ENCODE assay signal across 24 mouse cellular contexts in the genomic region with DNA sequence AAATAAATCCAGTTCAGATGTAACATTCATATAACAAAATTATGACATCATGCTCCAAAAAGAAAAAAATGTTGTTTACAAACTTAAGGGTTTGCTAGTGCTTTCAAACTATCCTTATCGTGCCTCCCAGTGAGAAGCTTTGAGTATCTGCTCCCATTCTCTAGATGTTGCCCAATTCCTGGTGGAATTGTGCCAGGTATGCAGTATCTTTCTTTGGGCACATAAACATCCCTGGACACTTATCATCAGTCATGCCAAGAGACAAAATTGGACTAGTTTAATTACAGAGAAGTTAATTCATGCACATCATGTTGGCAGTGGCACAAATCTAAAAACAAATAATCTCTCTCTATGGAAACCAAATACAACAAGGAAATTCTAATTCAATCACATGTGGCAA.
DNase-seq lines count a peak whose midpoint lies in the region; ATAC-seq and TF ChIP-seq lines count a peak whose summit lies in the region.
"Had no signal": no experiment of that assay in that cellular context is flagged by ENCODE, and none has a peak within 500 bp of the region (broad histone marks: within the 10 kb centered on the region; RNA-seq: fewer than 3 reads in every experiment).

No protein-coding gene starts in this region.

- TF ChIP-seq POLR2A in liver, adult 2 months (IDR thresholded peaks at IDR 0.05; ENCODE audit: extremely low read depth, insufficient read depth, low read length), result no peak

- no peaks in the 10 kb centered on the region for H3K36me3 ChIP-seq in liver, adult 2 months (ENCODE audit: control insufficient read depth, insufficient read depth, low read length)
- H3K36me3 ChIP-seq: heart, embryonic 15.5 days; hindbrain, embryonic 15.5 days; intestine, embryonic 15.5 days; limb, embryonic 12.5 days; liver, embryonic 13.5 days had no signal

- no peak overlapping the region for H3K9ac ChIP-seq in liver, adult 2 months (ENCODE audit: low read depth, low read length)
- H3K9ac ChIP-seq: heart, embryonic 15.5 days; hindbrain, embryonic 15.5 days; intestine, embryonic 15.5 days; limb, embryonic 12.5 days; liver, embryonic 13.5 days had no signal

- H3K79me2 ChIP-seq in liver, adult 2 months (ENCODE audit: control insufficient read depth, insufficient read depth, low read length), result no peaks in the 10 kb centered on the region

- no peak overlapping the region for H3K27ac ChIP-seq in liver, adult 2 months (replicated peaks; ENCODE audit: insufficient read depth, low read depth, low read length)
- H3K27ac ChIP-seq: heart, embryonic 15.5 days; hindbrain, embryonic 15.5 days; intestine, embryonic 15.5 days; layer of hippocampus, adult 2 months; limb, embryonic 12.5 days; liver, embryonic 13.5 days had no signal

- no peak overlapping the region for H3K4me3 ChIP-seq in liver, adult 2 months (ENCODE audit: insufficient read depth, low read depth, low read length)
- H3K4me3 ChIP-seq: heart, embryonic 15.5 days; hindbrain, embryonic 15.5 days; intestine, embryonic 15.5 days; layer of hippocampus, adult 2 months; limb, embryonic 12.5 days; liver, embryonic 13.5 days had no signal

- H3K27me3 ChIP-seq in liver, adult 2 months (ENCODE audit: control insufficient read depth, insufficient read depth, low read length), result no peaks in the 10 kb centered on the region
- H3K27me3 ChIP-seq: heart, embryonic 15.5 days; hindbrain, embryonic 15.5 days; intestine, embryonic 15.5 days; limb, embryonic 12.5 days; liver, embryonic 13.5 days; Patski had no signal

- TF ChIP-seq CTCF in liver, adult 2 months (IDR thresholded peaks at IDR 0.05; ENCODE audit: low read depth, low read length), result no peak

- WGBS in liver, adult 2 months, result 6% methylated on average over 1 of the region's 1 CpGs

- peaks cover 5% of the 10 kb centered on the region; the same call in 1 of the 2 replicates for H3K4me1 ChIP-seq in liver, adult 2 months (ENCODE audit: control insufficient read depth, insufficient read depth, low read length)
- H3K4me1 ChIP-seq: hindbrain, embryonic 15.5 days; intestine, embryonic 15.5 days; liver, embryonic 13.5 days had no signal

- peak; percentile 4 to 14 for DNase-seq in cerebellum, postnatal 10 days
- peak; percentile 39 for DNase-seq in liver, adult 2 months (ENCODE audit: extremely low read depth, low read depth, low spot score)
- DNase-seq in liver, result no peak
- peak; percentile 29 for DNase-seq in lung, postnatal 10 days
- DNase-seq in kidney, adult 8-10 months, result no peak
- no peak for DNase-seq in adrenal gland, postnatal 14 days
- DNase-seq: adrenal gland, adult 2 months; cerebellum, adult 8-10 months; gastrocnemius, postnatal 14 days; kidney, adult 9 months; kidney, postnatal 25 days; liver, embryonic 13.5 days; midbrain, embryonic 14.5 days; right cerebral cortex, postnatal 25 days; thymus, postnatal 36 days had no signal

- no peak for ATAC-seq in cerebellum, adult (ENCODE audit: insufficient number of reproducible peaks, low FRiP score, low TSS enrichment)
- ATAC-seq: CD4-positive, CD25-positive, alpha-beta regulatory T cell, adult 4 months; forebrain, embryonic 16.5 days; intestine, embryonic 15.5 days; Patski had no signal

Comparison
In these comparisons a context has a peak if more than half of its experiments do, and no peak if none do; other contexts are left out.
1. DNase-seq: peak in cerebellum, postnatal 10 days (2 of 2), liver, adult 2 months (single experiment) and lung, postnatal 10 days (single experiment); none in liver (single experiment), kidney, adult 8-10 months (0 of 2) and adrenal gland, postnatal 14 days (single experiment).